13 mouse cellular contexts compared by ENCODE assay signal in genomic region chr11:36802208-36802631, GRCm38 (mm10).
DNase-seq lines count a peak whose midpoint lies in the region; ATAC-seq and TF ChIP-seq lines count a peak whose summit lies in the region.
"Had no signal": no experiment of that assay in that cellular context is flagged by ENCODE, and none has a peak within 500 bp of the region (broad histone marks: within the 10 kb centered on the region; RNA-seq: fewer than 3 reads in every experiment).

No protein-coding gene starts in this region.

- H3K36me3 ChIP-seq in kidney, embryonic 14.5 days (ENCODE audit: control insufficient read depth, insufficient read depth, low read length), result no peaks in the 10 kb centered on the region
- H3K36me3 ChIP-seq in neural tube, embryonic 12.5 days, result no peaks in the 10 kb centered on the region
- H3K36me3 ChIP-seq in hindbrain, postnatal 0 days (ENCODE audit: insufficient read depth, low read length), result no peaks in the 10 kb centered on the region
- no peaks in the 10 kb centered on the region for H3K36me3 ChIP-seq in neural tube, embryonic 15.5 days
- H3K36me3 ChIP-seq: stomach, embryonic 15.5 days had no signal

- no peaks in the 10 kb centered on the region for H3K4me1 ChIP-seq in kidney, embryonic 14.5 days (ENCODE audit: control insufficient read depth, insufficient read depth, low read length)
- peaks cover 3% of the 10 kb centered on the region; the same call in 1 of the 2 replicates for H3K4me1 ChIP-seq in neural tube, embryonic 12.5 days
- H3K4me1 ChIP-seq in hindbrain, postnatal 0 days (ENCODE audit: insufficient read depth, low read length), result no peaks in the 10 kb centered on the region
- peaks cover 14% of the 10 kb centered on the region for H3K4me1 ChIP-seq in neural tube, embryonic 15.5 days
- H3K4me1 ChIP-seq: stomach, embryonic 15.5 days had no signal

- no peaks in the 10 kb centered on the region for H3K27me3 ChIP-seq in kidney, embryonic 14.5 days (ENCODE audit: control insufficient read depth, insufficient read depth, low read length)
- no peaks in the 10 kb centered on the region for H3K27me3 ChIP-seq in neural tube, embryonic 12.5 days (replicated peaks)
- no peaks in the 10 kb centered on the region for H3K27me3 ChIP-seq in hindbrain, postnatal 0 days (ENCODE audit: insufficient read depth, low read length)
- H3K27me3 ChIP-seq in neural tube, embryonic 15.5 days (replicated peaks), result no peaks in the 10 kb centered on the region
- H3K27me3 ChIP-seq: CH12.LX; stomach, embryonic 15.5 days had no signal

- H3K9ac ChIP-seq in kidney, embryonic 14.5 days (ENCODE audit: low read depth, low read length), result no peak overlapping the region
- no peak overlapping the region for H3K9ac ChIP-seq in neural tube, embryonic 12.5 days
- peak overlapping the region; percentile 17; the same call in 1 of the 2 replicates for H3K9ac ChIP-seq in hindbrain, postnatal 0 days (replicated peaks; ENCODE audit: low read length)
- H3K9ac ChIP-seq in neural tube, embryonic 15.5 days (replicated peaks), result no peak overlapping the region; the same call in 1 of the 2 replicates
- H3K9ac ChIP-seq: liver, embryonic 14.5 days; stomach, embryonic 15.5 days had no signal

- TF ChIP-seq CTCF in hindbrain, postnatal 0 days (IDR thresholded peaks at IDR 0.05; ENCODE audit: low read depth), result no peak

- 39% methylated on average over 8 of the region's 8 CpGs for WGBS in kidney, embryonic 14.5 days
- WGBS in neural tube, embryonic 12.5 days, result 36% methylated on average over 8 of the region's 8 CpGs
- WGBS in hindbrain, postnatal 0 days, result 20% methylated on average over 8 of the region's 8 CpGs
- 14% methylated on average over 8 of the region's 8 CpGs for WGBS in neural tube, embryonic 15.5 days

- no peaks in the 10 kb centered on the region for H3K9me3 ChIP-seq in kidney, embryonic 14.5 days (ENCODE audit: control insufficient read depth, low read length)
- no peaks in the 10 kb centered on the region for H3K9me3 ChIP-seq in neural tube, embryonic 12.5 days
- H3K9me3 ChIP-seq in hindbrain, postnatal 0 days (ENCODE audit: low read length), result no peaks in the 10 kb centered on the region
- no peaks in the 10 kb centered on the region for H3K9me3 ChIP-seq in neural tube, embryonic 15.5 days (replicated peaks)
- H3K9me3 ChIP-seq: stomach, embryonic 15.5 days had no signal

- no peak for DNase-seq in kidney, adult 11 months
- no peak for DNase-seq in neural tube, embryonic 10.5 days (ENCODE audit: extremely low spot score, low spot score)
- DNase-seq in hindbrain, postnatal 0 days (ENCODE audit: low spot score), result peak; percentile 58
- no peak for DNase-seq in yolk sac, embryonic 10.5 days (ENCODE audit: low spot score)
- DNase-seq: cerebellum, postnatal 36 days; heart, postnatal 10 days had no signal

- no peak for ATAC-seq in kidney, embryonic 14.5 days (ENCODE audit: low FRiP score, low TSS enrichment)
- ATAC-seq in neural tube, embryonic 12.5 days (ENCODE audit: low FRiP score, low read depth), result 0 out of 2 replicates have a peak, but pooled peaks have one; percentile 48
- peak; percentile 55 for ATAC-seq in hindbrain, postnatal 0 days
- ATAC-seq in neural tube, embryonic 15.5 days (ENCODE audit: low FRiP score), result peak; percentile 86

- H3K27ac ChIP-seq in kidney, embryonic 14.5 days (ENCODE audit: low read depth, low read length), result no peak overlapping the region
- H3K27ac ChIP-seq in neural tube, embryonic 12.5 days, result no peak overlapping the region
- no peak overlapping the region for H3K27ac ChIP-seq in hindbrain, postnatal 0 days
- peak overlapping the region; percentile 10 for H3K27ac ChIP-seq in neural tube, embryonic 15.5 days (replicated peaks)
- H3K27ac ChIP-seq: kidney, postnatal 0 days; liver, embryonic 14.5 days; stomach, embryonic 15.5 days had no signal

- H3K4me3 ChIP-seq in kidney, embryonic 14.5 days (ENCODE audit: low read length), result no peak overlapping the region
- H3K4me3 ChIP-seq in neural tube, embryonic 12.5 days, result no peak overlapping the region
- peak overlapping the region; percentile 14; the same call in 1 of the 2 replicates for H3K4me3 ChIP-seq in hindbrain, postnatal 0 days (ENCODE audit: low read length)
- 0 out of 2 replicates have a peak overlapping the region, but pooled peaks have one; percentile 16 for H3K4me3 ChIP-seq in neural tube, embryonic 15.5 days (replicated peaks)
- H3K4me3 ChIP-seq: stomach, embryonic 15.5 days had no signal

- H3K4me2 ChIP-seq in kidney, embryonic 14.5 days (replicated peaks; ENCODE audit: low read depth, low read length), result 0 out of 2 replicates have a peak overlapping the region, but pooled peaks have one; percentile 1
- H3K4me2 ChIP-seq in neural tube, embryonic 12.5 days (replicated peaks), result peak overlapping the region; percentile 36
- peak overlapping the region; percentile 48 for H3K4me2 ChIP-seq in hindbrain, postnatal 0 days (ENCODE audit: low read depth, low read length)
- H3K4me2 ChIP-seq in neural tube, embryonic 15.5 days, result peak overlapping the region; percentile 53
- H3K4me2 ChIP-seq: stomach, embryonic 15.5 days had no signal

Comparison
In these comparisons a context has a peak if more than half of its experiments do, and no peak if none do; other contexts are left out.
1. H3K4me3 ChIP-seq: peak in hindbrain, postnatal 0 days (single experiment) and neural tube, embryonic 15.5 days (single experiment); none in kidney, embryonic 14.5 days (single experiment) and neural tube, embryonic 12.5 days (single experiment).
2. H3K4me2 ChIP-seq: peak in every context shown above with its lines; median percentile 53 in neural tube, embryonic 15.5 days; 48 in hindbrain, postnatal 0 days; 36 in neural tube, embryonic 12.5 days; 1 in kidney, embryonic 14.5 days.